Mouse (Mus musculus) neural tube, embryonic 14.5 days (tissue): ENCODE results near the gene Oas2. TPM values are rescaled to one million over a fixed set of nuclear protein-coding genes. Genes with fewer than 3 reads are reported as not detected.

ENCODE experiments used
- ATAC-seq: fragments of 200-750 bp; cut with Nextera tagmentation; 2 replicates; pipeline ENCODE4 v1.8.0; 2017; ENCODE audit warnings: low read depth, mild to moderate bottlenecking, moderate TSS enrichment, moderate library complexity
- H3K27ac ChIP-seq: fragments of 300-500 bp; sonication (generic); 2 replicates; pipeline ENCODE4 v1.5.1; 2014; ENCODE audit warnings: low read depth, mild to moderate bottlenecking, control low read depth, low read length, moderate library complexity, mixed read lengths
- H3K27me3 ChIP-seq: fragments of 300-500 bp; sonication (generic); 2 replicates; pipeline ENCODE4 v1.6.1; 2014; ENCODE audit warnings: low read length; ENCODE audit not compliant: control insufficient read depth, insufficient read depth
- H3K36me3 ChIP-seq: fragments of 300-500 bp; sonication (generic); 2 replicates; pipeline ENCODE4 v1.6.1; 2014; ENCODE audit warnings: low read length, mixed read lengths; ENCODE audit not compliant: control insufficient read depth, insufficient read depth
- H3K4me1 ChIP-seq: fragments of 300-500 bp; sonication (generic); 2 replicates; pipeline ENCODE4 v1.6.1; 2014; ENCODE audit warnings: low read length; ENCODE audit not compliant: control insufficient read depth, insufficient read depth
- H3K4me2 ChIP-seq: fragments of 300-500 bp; sonication (generic); 2 replicates; pipeline ENCODE4 v1.6.1; 2014; ENCODE audit warnings: mild to moderate bottlenecking, low read depth, low read length, control low read depth
- H3K4me3 ChIP-seq: fragments of 300-500 bp; sonication (generic); 2 replicates; pipeline ENCODE4 v1.5.1; 2014; ENCODE audit warnings: low read depth, low read length, control low read depth, mixed read lengths
- H3K9ac ChIP-seq: fragments of 300-500 bp; sonication (generic); replicated peaks from 2 replicates; pipeline ENCODE4 v1.6.1; 2014; ENCODE audit warnings: low read depth, mild to moderate bottlenecking, control low read depth, low read length, mixed read lengths
- H3K9me3 ChIP-seq: fragments of 300-500 bp; sonication (generic); 2 replicates; pipeline ENCODE4 v1.6.1; 2016; ENCODE audit warnings: low read length; ENCODE audit not compliant: control insufficient read depth
- WGBS: fragments of 180-500 bp; shearing (Covaris S2); extraction: QIAGEN DNeasy Blood & Tissue Kit; methylation state at CpG from one replicate; pipeline ENCODE4 v1.1.7; 2014; 5-methylcytosine and 5-hydroxymethylcytosine counted together
- polyA plus RNA-seq: library from polyadenylated mRNA; unstranded; fragments of >200 nt; fragmentation: Nextera tagmentation; extraction: Ambion mirVana; gene quantifications from 2 replicates; pipeline ENCODE4 v1.2.1, GENCODE M21; 2014

The Oas2 gene
- polyA plus RNA-seq, 1 experiment from 2014 or later = not detected

- H3K4me1 ChIP-seq = peaks cover 34% of the 10 kb centered on the region
- H3K27ac ChIP-seq = no peak overlapping the region
- peaks cover 10% of the 10 kb centered on the region; the same call in 1 of the 2 replicates for H3K27me3 ChIP-seq
- no peak for ATAC-seq
- no peak overlapping the region for H3K9ac ChIP-seq
- 9% methylated on average over 16 of the region's 16 CpGs for WGBS
- peak overlapping the region; percentile 9; the same call in 1 of the 2 replicates for H3K4me3 ChIP-seq
- H3K4me2 ChIP-seq = peak overlapping the region; percentile 41
- no peaks in the 10 kb centered on the region for H3K36me3 ChIP-seq
- no peaks in the 10 kb centered on the region for H3K9me3 ChIP-seq
Observed at GRCm38 (mm10) chr5:120706541-120706940, 43.1 kb downstream of the Oas2 start.

- H3K27ac ChIP-seq = no peak overlapping the region
- H3K36me3 ChIP-seq = no peaks in the 10 kb centered on the region
- ATAC-seq = no peak
- H3K4me1 ChIP-seq = peaks cover 32% of the 10 kb centered on the region
- H3K4me3 ChIP-seq = no peak overlapping the region
- H3K9me3 ChIP-seq = no peaks in the 10 kb centered on the region
- no peak overlapping the region for H3K4me2 ChIP-seq
- H3K27me3 ChIP-seq = 0 out of 2 replicates have a peak, but pooled peaks cover 3% of the 10 kb centered on the region
- 33% methylated on average over 6 of the region's 6 CpGs for WGBS
- no peak overlapping the region for H3K9ac ChIP-seq
Observed at GRCm38 (mm10) chr5:120704421-120704820, 45.2 kb downstream of the Oas2 start.

- ATAC-seq = no peak
- peaks cover 32% of the 10 kb centered on the region for H3K4me1 ChIP-seq
- H3K27me3 ChIP-seq = 0 out of 2 replicates have a peak, but pooled peaks cover 3% of the 10 kb centered on the region
- no peak overlapping the region for H3K9ac ChIP-seq
- WGBS = 87% methylated on average over 3 of the region's 3 CpGs
- H3K4me2 ChIP-seq = no peak overlapping the region
- no peaks in the 10 kb centered on the region for H3K9me3 ChIP-seq
- H3K4me3 ChIP-seq = no peak overlapping the region
- H3K27ac ChIP-seq = no peak overlapping the region
- H3K36me3 ChIP-seq = no peaks in the 10 kb centered on the region
Observed at GRCm38 (mm10) chr5:120703660-120704059, 46.0 kb downstream of the Oas2 start.

GRCm38 (mm10) chr5:120702969-120703368 is 46.7 kb downstream of the Oas2 start:
- H3K4me1 ChIP-seq = peaks cover 30% of the 10 kb centered on the region
- no peak overlapping the region for H3K27ac ChIP-seq
- H3K27me3 ChIP-seq = 0 out of 2 replicates have a peak, but pooled peaks cover 3% of the 10 kb centered on the region
- 80% methylated on average over 2 of the region's 2 CpGs for WGBS
- H3K4me3 ChIP-seq = no peak overlapping the region
- ATAC-seq = no peak
- no peaks in the 10 kb centered on the region for H3K9me3 ChIP-seq
- no peak overlapping the region for H3K4me2 ChIP-seq
- H3K9ac ChIP-seq = no peak overlapping the region
- no peaks in the 10 kb centered on the region for H3K36me3 ChIP-seq

GRCm38 (mm10) chr5:120702421-120702820 is 47.2 kb downstream of the Oas2 start:
- no peak overlapping the region for H3K4me2 ChIP-seq
- whole genome bisulfite sequencing = 76% methylated on average over 4 of the region's 4 CpGs
- H3K4me1 ChIP-seq = peaks cover 34% of the 10 kb centered on the region

GRCm38 (mm10) chr5:120700996-120701790 is 48.5 kb downstream of the Oas2 start:
- Histone ChIP-seq H3K9ac (no peak overlapping the region), H3K36me3 (no peaks in the 10 kb centered on the region), H3K27me3 (peaks cover 4% of the 10 kb centered on the region; the same call in 1 of the 2 replicates), H3K4me3 (no peak overlapping the region), H3K9me3 (no peaks in the 10 kb centered on the region), H3K27ac (no peak overlapping the region), H3K4me2 (no peak overlapping the region), H3K4me1 (peaks cover 28% of the 10 kb centered on the region)
- 50% methylated on average over 11 of the region's 11 CpGs for WGBS
- ATAC-seq = no peak

More at GRCm38 (mm10) chr5:120702421-120702820, 47.2 kb downstream of the Oas2 start:
- no peak overlapping the region for H3K27ac ChIP-seq
- ATAC-seq = no peak
- H3K4me3 ChIP-seq = no peak overlapping the region
- no peak overlapping the region for H3K9ac ChIP-seq
- H3K27me3 ChIP-seq = 0 out of 2 replicates have a peak, but pooled peaks cover 3% of the 10 kb centered on the region
- no peaks in the 10 kb centered on the region for H3K9me3 ChIP-seq
- H3K36me3 ChIP-seq = no peaks in the 10 kb centered on the region

- ATAC-seq = no peak
- peaks cover 16% of the 10 kb centered on the region for H3K27me3 ChIP-seq
- WGBS = 18% methylated on average over 16 of the region's 16 CpGs
- H3K27ac ChIP-seq = peak overlapping the region; percentile 48
- no peaks in the 10 kb centered on the region for H3K9me3 ChIP-seq
- H3K4me1 ChIP-seq = peaks cover 21% of the 10 kb centered on the region
- H3K4me3 ChIP-seq = no peak overlapping the region
- peaks cover 7% of the 10 kb centered on the region for H3K36me3 ChIP-seq
- H3K4me2 ChIP-seq = no peak overlapping the region
- no peak overlapping the region for H3K9ac ChIP-seq
Observed at GRCm38 (mm10) chr5:120698801-120699391, 50.8 kb downstream of the Oas2 start.

GRCm38 (mm10) chr5:120698181-120698580 is 51.5 kb downstream of the Oas2 start:
- H3K9ac ChIP-seq = no peak overlapping the region
- WGBS = 38% methylated on average over 3 of the region's 3 CpGs
- H3K36me3 ChIP-seq = peaks cover 11% of the 10 kb centered on the region
- peaks cover 21% of the 10 kb centered on the region for H3K4me1 ChIP-seq
- H3K4me3 ChIP-seq = no peak overlapping the region
- H3K27me3 ChIP-seq = peaks cover 16% of the 10 kb centered on the region
- H3K27ac ChIP-seq = no peak overlapping the region
- no peak for ATAC-seq
- H3K9me3 ChIP-seq = no peaks in the 10 kb centered on the region
- H3K4me2 ChIP-seq = no peak overlapping the region

GRCm38 (mm10) chr5:120696865-120697264 is 52.8 kb downstream of the Oas2 start:
- ATAC-seq = no peak
- WGBS = 51% methylated on average over 4 of the region's 4 CpGs

More at GRCm38 (mm10) chr5:120696865-120697264, 52.8 kb downstream of the Oas2 start:
- Histone ChIP-seq H3K4me2 (no peak overlapping the region), H3K36me3 (peaks cover 19% of the 10 kb centered on the region), H3K9me3 (no peaks in the 10 kb centered on the region), H3K27ac (no peak overlapping the region), H3K9ac (no peak overlapping the region), H3K4me1 (peaks cover 21% of the 10 kb centered on the region), H3K27me3 (peaks cover 16% of the 10 kb centered on the region), H3K4me3 (no peak overlapping the region)
